Mouse (Mus musculus) naive thymus-derived CD4-positive, alpha-beta T cell, adult 2 months (primary cell): Measurements from ENCODE around the gene Gm17657.
A peak's percentile ranks its signal among the peaks of the same experiment; 100 is the strongest.
"Not testable (repeated sequence)": the region's sequence is repeated elsewhere in the genome, so short reads cannot be mapped to it uniquely, and the experiment has no call there.

Source experiments
- DNase-seq: peaks from one replicate; pipeline ENCODE4 v3.0.0-alpha.2; 2011; ENCODE audit warnings: low read depth

Gene Gm17657

DNA sequence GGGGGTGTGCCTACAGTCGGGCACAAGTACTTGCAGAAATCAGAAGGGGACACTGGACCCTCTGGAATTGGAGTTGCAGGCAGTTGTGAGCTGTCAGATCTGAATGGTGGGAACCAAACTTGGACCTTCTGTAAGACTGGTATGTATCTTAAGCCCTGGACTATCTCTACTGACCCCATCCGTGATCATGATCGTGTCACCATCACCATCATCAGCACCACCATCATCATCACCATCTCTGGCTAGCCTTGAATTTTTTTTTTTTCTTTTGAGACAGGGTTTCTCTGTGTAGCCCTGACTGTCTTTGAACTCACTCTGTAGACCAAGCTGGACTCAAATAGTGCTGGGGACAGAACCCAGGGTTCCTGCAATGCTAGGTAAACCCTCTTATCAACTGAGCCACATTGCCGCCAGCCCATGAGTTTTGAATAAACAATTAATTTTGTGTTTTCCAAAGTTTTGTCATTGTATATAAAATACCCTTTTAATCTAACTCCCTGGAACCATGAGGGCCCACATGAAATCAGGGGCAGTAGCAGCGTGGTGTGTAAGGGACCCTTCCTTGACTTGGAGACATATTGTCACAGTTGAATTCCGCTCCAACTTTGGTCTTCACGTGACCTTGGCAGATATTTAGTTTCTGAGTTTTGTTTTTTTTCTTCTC lies 47.3 kb downstream of the Gm17657 start:
- no peak for DNase-seq

- peak; percentile 64 for DNase-seq
Observed at GRCm38 (mm10) chr17:29500802-29501469, 48.5 kb downstream of the Gm17657 start.

DNA sequence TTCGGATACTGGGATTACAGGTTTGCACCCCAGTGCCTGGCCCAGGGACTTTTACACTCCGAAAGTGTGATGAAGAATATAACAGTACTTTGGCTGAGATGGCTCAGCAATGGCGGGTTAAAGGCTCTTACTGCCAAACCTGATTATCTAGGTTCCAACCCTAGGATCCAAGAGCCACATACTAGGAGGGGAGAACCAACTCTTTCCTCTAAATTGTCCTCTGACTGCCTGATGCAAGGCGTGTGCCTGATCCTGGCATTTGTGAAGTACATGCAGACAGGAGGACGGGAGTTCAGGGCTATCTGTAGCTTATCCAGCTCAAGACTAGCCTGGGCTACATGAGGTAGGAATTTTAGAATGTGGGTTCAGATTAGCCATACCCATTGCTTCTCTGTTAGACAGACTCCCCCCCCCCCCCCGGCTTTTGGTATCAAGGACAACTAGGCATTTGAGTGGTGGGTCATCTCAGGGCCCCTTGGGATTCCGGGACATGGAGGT lies 49.1 kb downstream of the Gm17657 start:
- peak; percentile 36 for DNase-seq

GRCm38 (mm10) chr17:29499511-29499910 lies 49.9 kb downstream of the Gm17657 start:
- no peak for DNase-seq

DNA sequence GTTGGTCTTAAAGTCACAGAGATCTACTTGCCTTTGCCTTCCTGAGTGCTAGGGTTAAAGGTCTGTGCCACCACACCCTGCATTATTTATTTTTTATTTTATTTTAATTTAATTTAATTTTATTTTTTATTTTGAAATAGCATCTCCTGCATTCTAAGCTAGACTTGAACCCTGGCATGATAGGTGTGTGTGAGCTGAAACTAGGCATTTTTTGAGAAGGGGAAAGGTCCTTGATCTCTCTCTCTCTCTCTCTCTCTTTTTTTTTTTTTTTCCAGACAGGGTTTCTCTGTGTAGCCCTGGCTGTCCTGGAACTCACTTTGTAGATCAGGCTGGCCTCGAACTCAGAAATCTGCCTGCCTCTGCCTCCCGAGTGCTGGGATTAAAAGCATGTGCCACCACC lies 50.5 kb downstream of the Gm17657 start:
- not testable (repeated sequence) for DNase-seq

DNA sequence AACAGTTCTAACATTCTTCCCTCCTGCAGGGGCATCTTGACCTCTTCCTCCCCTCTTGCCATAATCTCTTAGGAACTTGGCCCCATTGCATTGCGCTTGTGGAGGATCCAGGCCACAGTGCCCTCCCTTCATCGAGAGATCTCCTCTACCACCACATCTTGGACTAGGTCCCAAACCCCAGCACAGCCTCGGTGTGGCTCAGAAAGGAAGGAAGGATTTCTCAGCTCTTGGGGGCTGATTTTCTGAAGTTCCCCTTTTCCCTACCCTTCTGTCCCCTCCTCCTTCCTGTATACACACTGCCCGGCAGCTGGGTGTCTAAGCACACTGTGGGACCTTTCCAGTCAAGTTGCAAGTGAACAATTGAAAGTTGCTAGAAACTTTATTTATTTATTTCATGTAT lies 51.4 kb downstream of the Gm17657 start:
- no peak for DNase-seq

DNA sequence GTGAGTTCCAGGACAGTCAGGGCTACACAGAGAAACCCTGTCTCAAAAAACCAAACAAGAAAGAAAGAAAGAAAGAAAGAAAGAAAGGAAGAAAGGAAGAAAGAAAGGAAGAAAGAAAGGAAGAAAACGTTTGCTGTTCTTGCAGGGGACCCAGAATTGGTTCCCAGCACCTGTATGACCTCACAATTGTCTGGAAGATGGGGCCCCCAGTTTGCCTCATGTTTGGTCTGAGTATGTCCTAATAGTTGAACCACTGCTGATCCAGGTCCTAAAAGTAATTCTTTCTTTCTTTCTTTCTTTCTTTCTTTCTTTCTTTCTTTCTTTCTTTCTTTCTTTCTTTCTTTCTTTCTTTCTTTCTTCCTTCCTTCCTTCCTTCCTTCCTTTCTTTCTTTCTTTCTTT lies 52.0 kb downstream of the Gm17657 start:
- not testable (repeated sequence) for DNase-seq

DNA sequence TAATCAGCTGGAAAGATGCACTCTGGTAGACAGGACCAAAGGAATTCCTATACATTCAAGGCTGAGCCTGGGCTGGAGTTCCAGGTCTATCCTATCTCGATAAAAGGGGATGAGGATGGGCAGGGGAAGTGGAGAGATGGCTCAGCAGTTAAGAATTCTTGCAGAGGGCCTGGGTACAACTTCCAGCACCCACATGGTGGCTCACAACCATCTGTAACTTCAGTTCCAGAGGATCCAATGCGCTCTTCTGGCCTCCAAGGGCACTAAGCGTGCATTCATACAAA lies 52.4 kb downstream of the Gm17657 start:
- DNase-seq, result no peak

DNA sequence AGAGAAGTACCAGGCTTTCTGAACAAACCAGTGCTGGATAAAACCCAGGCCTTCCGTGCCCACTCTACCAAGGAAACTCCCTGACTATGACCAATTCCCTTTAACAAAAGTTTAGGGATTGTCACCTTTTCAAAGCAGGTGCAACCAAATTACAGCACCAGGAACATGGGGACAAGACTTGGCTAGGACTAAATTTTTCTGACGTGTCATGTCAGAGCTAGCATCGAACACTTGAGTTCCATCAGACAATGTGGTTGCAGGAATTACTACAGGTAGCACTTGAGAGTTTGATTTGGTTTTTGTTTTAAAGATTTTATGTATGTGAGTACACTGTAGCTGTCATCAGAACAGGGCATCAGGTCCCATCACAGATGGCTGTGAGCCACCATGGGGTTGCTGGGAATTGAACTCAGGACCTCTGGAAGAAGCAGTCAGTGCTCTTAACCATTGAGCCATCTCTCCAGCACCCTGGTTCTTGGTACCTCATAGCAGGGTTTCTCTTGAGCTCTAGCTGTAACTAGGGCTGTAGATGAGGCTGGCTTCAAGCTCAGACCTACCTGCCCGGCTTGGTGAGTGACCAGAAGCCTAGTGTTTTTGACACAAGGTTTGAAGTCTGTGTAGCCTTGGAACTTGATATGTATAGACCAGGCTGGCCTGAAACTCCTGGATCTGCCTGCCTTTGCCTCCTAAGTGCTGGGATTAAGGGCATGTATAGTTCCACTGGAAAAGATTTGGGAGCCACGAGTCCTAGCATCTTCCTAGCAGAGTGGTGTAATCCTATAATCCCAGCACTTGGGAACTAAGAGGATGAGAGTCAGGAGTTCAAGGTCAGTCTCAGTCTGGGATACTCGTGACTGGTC lies 53.0 kb downstream of the Gm17657 start:
- DNase-seq, result peak; percentile 55

GRCm38 (mm10) chr17:29494732-29495076 lies 54.7 kb downstream of the Gm17657 start:
- no peak for DNase-seq

DNA sequence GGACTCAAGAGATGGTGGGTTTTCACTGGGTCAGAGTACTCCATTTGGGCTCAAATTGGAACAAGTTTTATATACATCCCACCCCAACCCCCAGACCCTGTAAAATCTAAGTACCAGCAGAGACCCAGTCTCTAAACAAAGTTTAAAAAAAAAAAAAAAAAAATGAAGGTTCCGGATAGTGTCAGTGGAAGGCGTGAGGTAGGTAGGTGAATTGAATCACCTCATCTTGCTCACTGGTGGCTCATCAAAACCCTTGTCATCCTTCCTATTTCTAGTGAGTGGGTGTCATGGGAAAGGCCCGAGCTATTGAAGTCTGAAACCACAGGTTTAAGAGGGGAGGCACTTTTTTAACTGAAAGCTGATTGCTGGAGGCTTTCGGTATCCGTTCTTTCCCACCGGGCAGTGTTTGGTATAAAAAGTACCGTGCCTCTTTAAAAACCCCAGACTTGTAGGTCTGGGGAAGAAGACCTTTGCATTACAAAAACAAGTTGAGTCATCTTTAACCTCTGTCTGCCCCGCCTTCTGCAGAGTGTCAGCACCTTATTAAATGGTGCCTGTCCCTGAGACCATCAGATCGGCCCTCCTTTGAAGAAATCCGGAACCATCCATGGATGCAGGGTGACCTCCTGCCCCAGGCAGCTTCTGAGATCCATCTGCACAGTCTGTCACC lies 55.2 kb downstream of the Gm17657 start:
- peak; percentile 87 for DNase-seq

- DNase-seq, result peak; percentile 51
Observed at GRCm38 (mm10) chr17:29493461-29493980, 55.9 kb downstream of the Gm17657 start.

DNA sequence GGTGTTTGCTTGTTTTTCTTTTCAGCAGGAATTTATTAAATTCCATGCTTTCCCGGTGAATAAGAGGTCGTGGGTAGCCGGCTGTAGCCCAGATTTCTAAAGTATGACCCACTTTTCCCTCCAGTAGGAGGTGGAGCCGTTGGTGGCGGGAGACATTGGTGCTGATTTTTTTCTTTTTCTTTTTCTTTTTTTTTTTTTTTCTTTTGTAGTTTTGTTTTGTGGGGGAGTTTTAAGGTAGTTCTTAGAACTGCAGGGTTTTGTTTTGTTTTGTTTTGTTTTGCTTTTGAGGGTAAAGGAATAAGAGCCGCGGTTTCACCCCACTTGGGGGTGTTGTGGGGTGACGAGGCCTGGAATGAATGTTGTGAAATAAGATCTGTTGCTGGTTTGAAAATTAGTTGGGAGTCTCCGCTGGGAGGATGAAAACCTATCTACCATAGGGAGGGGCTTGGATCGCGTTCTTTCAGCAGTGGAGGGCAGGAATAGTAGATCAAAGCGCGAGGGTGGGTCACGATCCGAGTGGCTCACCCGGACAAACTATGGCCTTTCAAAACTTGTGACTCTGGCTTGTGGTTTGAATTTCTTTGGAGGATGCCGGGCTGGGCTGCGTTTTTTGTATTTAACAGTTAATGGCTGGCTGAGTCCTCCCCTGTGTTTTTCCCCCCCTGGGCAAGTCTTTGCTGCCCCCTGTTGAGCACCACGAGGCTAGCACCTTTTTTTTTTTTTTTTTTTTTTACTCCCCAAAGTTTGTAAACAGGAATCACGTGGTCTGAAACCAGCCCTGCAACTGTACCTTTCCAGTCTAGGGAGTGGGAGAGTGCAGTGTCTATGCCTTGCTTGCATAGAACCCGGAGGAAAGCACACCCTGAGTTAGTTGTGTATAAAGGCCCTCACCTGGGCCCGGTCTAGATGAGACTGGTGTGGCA lies 56.9 kb downstream of the Gm17657 start:
- DNase-seq, result peak; percentile 94

GRCm38 (mm10) chr17:29491591-29492268 lies 57.7 kb downstream of the Gm17657 start:
- peak; percentile 69 for DNase-seq

- DNase-seq, result peak; percentile 79
Observed at GRCm38 (mm10) chr17:29490713-29491581, 58.5 kb downstream of the Gm17657 start, which contains the start of gene Pim1. Gene Pim1 (plus strand): TSS chr17:29490753.

- peak; percentile 99 for DNase-seq
Observed at GRCm38 (mm10) chr17:29489971-29490712, 59.3 kb downstream of the Gm17657 start.

- DNase-seq, result peak; percentile 79
Observed at GRCm38 (mm10) chr17:29488978-29489970, 60.2 kb downstream of the Gm17657 start.
